ENCODE assay signal across 12 mouse cellular contexts in genomic region chr9:44127351-44127801, GRCm38 (mm10). TPM values are rescaled to one million over a fixed set of nuclear protein-coding genes. Genes with fewer than 3 reads are reported as not detected.
A peak's percentile ranks its signal among the peaks of the same experiment; 100 is the strongest.
DNase-seq lines count a peak whose midpoint lies in the region; ATAC-seq and TF ChIP-seq lines count a peak whose summit lies in the region.
"Had no signal": no experiment of that assay in that cellular context is flagged by ENCODE, and none has a peak within 500 bp of the region (broad histone marks: within the 10 kb centered on the region; RNA-seq: fewer than 3 reads in every experiment).

No protein-coding gene starts in this region.

- no peak overlapping the region for H3K4me2 ChIP-seq in neural tube, embryonic 15.5 days

- no peak for TF ChIP-seq CTCF in heart, adult 2 months (IDR thresholded peaks at IDR 0.05)
- TF ChIP-seq CTCF in kidney, adult 2 months (conservative IDR thresholded peaks at IDR 0.05; ENCODE audit: insufficient read depth, insufficient read length, low read depth, low read length): no peak

- peak in 1 of 2 experiments; percentile 49 for DNase-seq in heart, adult 2 months
- DNase-seq in heart, postnatal 25 days (ENCODE audit: low spot score): no peak
- DNase-seq in neural tube, embryonic 10.5 days (ENCODE audit: extremely low spot score, low spot score): peak; percentile 11
- DNase-seq in kidney, adult 2 months: peak; percentile 88
- peak; percentile 47 to 55 for DNase-seq in lung, postnatal 4 days
- no peak for DNase-seq in thymus, postnatal 25 days
- no peak for DNase-seq in frontal cortex, postnatal 36 days (ENCODE audit: low spot score in 2 of 2)
- DNase-seq: layer of hippocampus, postnatal 36 days; right cerebral cortex, adult 18-20 months had no signal

- H3K9me3 ChIP-seq in neural tube, embryonic 15.5 days (replicated peaks): no peaks in the 10 kb centered on the region

- no peaks in the 10 kb centered on the region for H3K79me2 ChIP-seq in heart, adult 2 months (replicated peaks; ENCODE audit: control insufficient read depth, insufficient read depth, low read length)

- peaks cover 14% of the 10 kb centered on the region for H3K4me1 ChIP-seq in heart, adult 2 months (ENCODE audit: control insufficient read depth, insufficient read depth, low read length)
- H3K4me1 ChIP-seq in neural tube, embryonic 15.5 days: peaks cover 29% of the 10 kb centered on the region
- H3K4me1 ChIP-seq in kidney, adult 2 months (ENCODE audit: control insufficient read depth, insufficient read depth, low read length): peaks cover 16% of the 10 kb centered on the region; the same call in 1 of the 2 replicates

- no peak for TF ChIP-seq POLR2A in heart, adult 2 months (IDR thresholded peaks at IDR 0.05; ENCODE audit: insufficient read depth, low read depth, low read length)
- no peak for TF ChIP-seq POLR2A in kidney, adult 2 months (IDR thresholded peaks at IDR 0.05; ENCODE audit: low read depth, low read length)

- H3K27me3 ChIP-seq in heart, adult 2 months (ENCODE audit: control insufficient read depth, insufficient read depth, low read length): no peaks in the 10 kb centered on the region
- H3K27me3 ChIP-seq in neural tube, embryonic 15.5 days (replicated peaks): peaks cover 21% of the 10 kb centered on the region
- H3K27me3 ChIP-seq in kidney, adult 2 months (replicated peaks; ENCODE audit: control insufficient read depth, insufficient read depth, low read length): no peaks in the 10 kb centered on the region

- H3K27ac ChIP-seq in heart, adult 2 months: peak overlapping the region; percentile 60
- no peak overlapping the region for H3K27ac ChIP-seq in neural tube, embryonic 15.5 days (replicated peaks)
- H3K27ac ChIP-seq in kidney, adult 2 months (ENCODE audit: insufficient read depth, low read depth, low read length): no peak overlapping the region

- no peak overlapping the region for H3K9ac ChIP-seq in heart, adult 2 months (ENCODE audit: low read depth, low read length)
- H3K9ac ChIP-seq in neural tube, embryonic 15.5 days (replicated peaks): no peak overlapping the region

- intact Hi-C loops in heart, adult 2 months (cut with DNase I): loop anchor here (2.0 to 5.0 kb wide), 4 partner anchors 19 to 263 kb away; no protein-coding TSS in a partner anchor
- intact Hi-C loops in heart, postnatal 25 days (cut with DNase I): loop anchor here (2.0 to 10.0 kb wide), 3 partner anchors 17 to 265 kb away; partner anchors contain the start of gene Cbl

- WGBS in heart, adult 2 months: 26% methylated on average over 3 of the region's 3 CpGs
- 53% methylated on average over 3 of the region's 3 CpGs for WGBS in neural tube, embryonic 15.5 days
- WGBS in kidney, adult 2 months: 30% methylated on average over 3 of the region's 3 CpGs

- no peak overlapping the region for H3K4me3 ChIP-seq in heart, adult 2 months
- no peak overlapping the region for H3K4me3 ChIP-seq in neural tube, embryonic 15.5 days (replicated peaks)
- H3K4me3 ChIP-seq in kidney, adult 2 months (ENCODE audit: insufficient read depth, low read depth, low read length): no peak overlapping the region

- no peaks in the 10 kb centered on the region for H3K36me3 ChIP-seq in heart, adult 2 months (ENCODE audit: control insufficient read depth, insufficient read depth, low read length)
- no peaks in the 10 kb centered on the region for H3K36me3 ChIP-seq in neural tube, embryonic 15.5 days
- no peaks in the 10 kb centered on the region for H3K36me3 ChIP-seq in kidney, adult 2 months (ENCODE audit: control insufficient read depth, insufficient read depth, low read length)

- ATAC-seq in neural tube, embryonic 15.5 days (ENCODE audit: low FRiP score): no peak

- peak; percentile 36; the same call in 1 of the 2 replicates for TF ChIP-seq EP300 in heart, adult 2 months (IDR thresholded peaks at IDR 0.05; ENCODE audit: insufficient read depth, low read depth, low read length)

RNA-seq across cellular contexts. Expression of gene Mcam, which starts 6.9 kb away (rescaled TPM):
- total RNA-seq in heart, adult 2 months (2021): 10 to 100 TPM; 31.6 to 32.5 TPM
- polyA plus RNA-seq in heart, adult 2 months (2012; rRNA removed): 49.8 and 70.9 TPM in 2 replicates
- total RNA-seq in heart, postnatal 25 days (2021): 10 to 100 TPM; 38.9 to 40.4 TPM
- 17.3 and 22.6 TPM in 2 replicates for polyA plus RNA-seq in neural tube, embryonic 15.5 days (2015; fragmentation: Nextera tagmentation; extraction: Ambion mirVana)
- 27.9 and 32.8 TPM in 2 replicates for polyA plus RNA-seq in kidney, adult 2 months (2012; rRNA removed)

RNA-seq across cellular contexts. Expression of gene Rnf26, which starts 14.1 kb away (rescaled TPM):
- total RNA-seq in heart, adult 2 months (2021): 1 to 10 TPM; 6.5 to 6.7 TPM
- 7.3 and 10.4 TPM in 2 replicates for polyA plus RNA-seq in heart, adult 2 months (2012; rRNA removed)
- total RNA-seq in heart, postnatal 25 days (2021): 1 to 10 TPM; 7.7 to 8.1 TPM
- polyA plus RNA-seq in neural tube, embryonic 15.5 days (2015; fragmentation: Nextera tagmentation; extraction: Ambion mirVana): 33.7 and 42.5 TPM in 2 replicates
- 28.8 and 30.9 TPM in 2 replicates for polyA plus RNA-seq in kidney, adult 2 months (2012; rRNA removed)

RNA-seq across cellular contexts. Expression of gene Gm49380, which starts 14.1 kb away (rescaled TPM):
- total RNA-seq in heart, adult 2 months (2021): under 1 TPM; 0.21 to 0.23 TPM
- not detected in 2 replicates for polyA plus RNA-seq in heart, adult 2 months (2012; rRNA removed)
- total RNA-seq in heart, postnatal 25 days (2021): under 1 TPM in 1 of 2 experiments, not detected in 1; 0.11 TPM
- 0.15 and 0.58 TPM in 2 replicates for polyA plus RNA-seq in neural tube, embryonic 15.5 days (2015; fragmentation: Nextera tagmentation; extraction: Ambion mirVana)
- polyA plus RNA-seq in kidney, adult 2 months (2012; rRNA removed): not detected in 2 replicates
- total RNA-seq: megakaryocyte-erythroid progenitor cell, adult 5-6 weeks had no signal

RNA-seq across cellular contexts. Expression of gene C1qtnf5, which starts 20.3 kb away (rescaled TPM):
- total RNA-seq in heart, adult 2 months (2021): 1 to 10 TPM; 4.8 to 7.6 TPM
- 9.4 and 13.8 TPM in 2 replicates for polyA plus RNA-seq in heart, adult 2 months (2012; rRNA removed)
- total RNA-seq in heart, postnatal 25 days (2021): 10 to 100 TPM in 1 of 2 experiments, 1 to 10 TPM in 1; 9.7 to 10.9 TPM
- polyA plus RNA-seq in neural tube, embryonic 15.5 days (2015; fragmentation: Nextera tagmentation; extraction: Ambion mirVana): 5.8 and 9.3 TPM in 2 replicates
- 16.8 and 19.6 TPM in 2 replicates for polyA plus RNA-seq in kidney, adult 2 months (2012; rRNA removed)
- total RNA-seq: megakaryocyte-erythroid progenitor cell, adult 5-6 weeks had no signal

RNA-seq across cellular contexts. Expression of gene Mfrp, which starts 25.8 kb away (rescaled TPM):
- total RNA-seq in heart, adult 2 months (2021): under 1 TPM in 1 of 2 experiments, not detected in 1; 0.05 TPM
- polyA plus RNA-seq in heart, adult 2 months (2012; rRNA removed): 0.04 and 0.12 TPM in 2 replicates
- not detected for total RNA-seq in heart, postnatal 25 days (2021)
- polyA plus RNA-seq in neural tube, embryonic 15.5 days (2015; fragmentation: Nextera tagmentation; extraction: Ambion mirVana): 0.08 and 0.28 TPM in 2 replicates
- 4.4 and 5.4 TPM in 2 replicates for polyA plus RNA-seq in kidney, adult 2 months (2012; rRNA removed)
- total RNA-seq: gastrocnemius, postnatal 36 days; megakaryocyte-erythroid progenitor cell, adult 5-6 weeks had no signal

Comparison
In these comparisons a context has a peak if more than half of its experiments do, and no peak if none do; other contexts are left out.
1. DNase-seq: peak in neural tube, embryonic 10.5 days (single experiment), kidney, adult 2 months (single experiment) and lung, postnatal 4 days (2 of 2); none in heart, postnatal 25 days (single experiment), thymus, postnatal 25 days (single experiment) and frontal cortex, postnatal 36 days (0 of 2).